Mouse (Mus musculus) monocyte, adult 5-6 weeks (primary cell): ENCODE results near the gene Pamr1. TPM values are rescaled to one million over a fixed set of nuclear protein-coding genes. Genes with fewer than 3 reads are reported as not detected.

Experiments used
- ATAC-seq: fragments of 153-309, 156-312 bp; replicated peaks from 2 replicates; pipeline ENCODE4 v1.8.0; 2017; ENCODE audit warnings: mild to moderate bottlenecking; ENCODE audit not compliant: low TSS enrichment, insufficient number of reproducible peaks, severe bottlenecking, poor library complexity, low FRiP score
- total RNA-seq: library from RNA; stranded (forward); fragments of 200-1000, 200-491, 200-594 nt; gene quantifications from 3 replicates; pipeline ENCODE4 v1.2.3, GENCODE M21; 2017

The Pamr1 gene
- total RNA-seq, result 0.78 to 1.0 TPM in 2 of 3 replicates, not detected in the other

- ATAC-seq, result no peak
Observed at GRCm38 (mm10) chr2:102549611-102550266, at the start of gene Pamr1. Pamr1 (plus strand) TSS chr2:102550012.

GRCm38 (mm10) chr2:102507633-102508032 lies 42.2 kb upstream of the Pamr1 start:
- no peak for ATAC-seq

DNA sequence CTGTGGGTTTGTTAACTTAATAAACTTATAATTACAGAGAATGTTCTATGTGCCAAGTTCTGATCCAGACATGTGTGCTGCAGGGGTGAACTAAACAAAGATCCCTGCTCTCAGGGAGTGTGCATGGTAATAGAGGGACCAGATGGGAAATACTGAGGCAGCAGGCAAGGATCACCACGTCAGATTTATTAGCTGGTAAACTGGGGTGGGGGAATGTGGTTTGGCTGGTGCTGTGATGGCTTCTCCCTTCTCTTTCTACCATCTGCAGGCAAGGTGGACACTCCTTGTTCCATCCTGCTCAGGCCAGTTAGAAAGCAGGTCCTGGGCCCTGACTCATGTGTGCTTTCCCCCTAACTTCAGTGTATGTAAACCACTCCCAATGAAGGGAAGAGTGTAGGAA lies 41.7 kb upstream of the Pamr1 start:
- no peak for ATAC-seq

- ATAC-seq, result no peak
Observed at GRCm38 (mm10) chr2:102519956-102520355, 29.9 kb upstream of the Pamr1 start.

GRCm38 (mm10) chr2:102527563-102527962 lies 22.2 kb upstream of the Pamr1 start:
- no peak for ATAC-seq

DNA sequence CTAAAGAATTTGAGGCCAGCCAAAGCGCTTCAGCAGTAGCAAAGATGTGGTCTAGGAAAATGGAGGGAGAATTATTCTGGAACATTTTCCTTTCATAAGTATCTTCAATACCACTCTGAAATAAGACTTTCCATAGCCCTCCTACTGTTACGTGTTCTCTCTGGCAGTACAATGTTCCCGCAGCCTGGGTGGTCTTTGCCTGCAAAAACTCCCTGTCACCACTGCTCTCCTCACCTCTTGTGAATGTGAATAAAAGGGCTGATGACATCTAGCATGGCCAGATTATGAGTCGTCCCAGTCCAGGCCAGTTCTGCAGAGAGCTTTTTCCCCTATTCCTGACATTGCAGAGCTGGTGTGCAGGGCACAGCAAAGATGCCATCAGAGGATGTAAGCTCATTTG lies 16.4 kb upstream of the Pamr1 start:
- ATAC-seq, result no peak

- ATAC-seq, result no peak
Observed at GRCm38 (mm10) chr2:102536766-102537165, 13.0 kb upstream of the Pamr1 start.

DNA sequence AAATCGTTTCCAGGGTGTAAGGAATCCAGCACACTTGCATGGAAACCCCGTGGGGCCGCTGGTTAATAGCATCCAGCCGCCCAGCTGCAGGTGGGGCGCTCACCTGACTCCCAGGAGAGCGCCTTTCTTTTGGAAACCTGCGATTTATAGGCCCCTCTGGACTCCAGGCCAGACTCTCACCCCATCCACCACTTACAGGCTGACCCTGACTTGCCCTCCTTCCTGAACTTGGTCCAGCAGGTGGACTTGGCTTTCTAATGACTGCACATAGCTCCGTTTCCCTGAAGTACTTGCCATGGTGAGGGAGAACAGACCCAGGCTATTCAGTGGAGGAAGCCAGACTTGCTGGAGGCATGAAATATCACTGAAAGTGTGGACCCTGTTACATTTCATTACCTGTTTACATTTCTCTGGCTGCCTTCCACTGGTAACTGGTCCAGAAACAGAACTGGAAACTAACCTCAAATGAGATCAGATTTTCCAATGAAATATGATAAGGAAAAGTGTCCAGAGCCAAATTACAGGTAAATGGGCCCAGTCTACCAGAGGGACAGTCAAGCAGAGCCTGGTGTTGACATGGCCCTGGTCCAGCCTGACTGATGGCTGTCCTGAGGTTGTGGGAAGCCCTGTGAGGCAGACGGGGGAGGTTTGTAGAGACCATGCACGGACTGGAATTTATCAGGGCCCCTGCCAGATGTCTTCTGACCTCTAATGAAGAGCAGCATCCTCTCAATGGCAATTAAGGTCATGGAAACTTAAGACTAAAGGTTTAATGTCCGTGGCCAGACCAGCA lies 9.2 kb upstream of the Pamr1 start:
- no peak for ATAC-seq

- ATAC-seq, result no peak
Observed at GRCm38 (mm10) chr2:102541404-102542125, 8.2 kb upstream of the Pamr1 start.

DNA sequence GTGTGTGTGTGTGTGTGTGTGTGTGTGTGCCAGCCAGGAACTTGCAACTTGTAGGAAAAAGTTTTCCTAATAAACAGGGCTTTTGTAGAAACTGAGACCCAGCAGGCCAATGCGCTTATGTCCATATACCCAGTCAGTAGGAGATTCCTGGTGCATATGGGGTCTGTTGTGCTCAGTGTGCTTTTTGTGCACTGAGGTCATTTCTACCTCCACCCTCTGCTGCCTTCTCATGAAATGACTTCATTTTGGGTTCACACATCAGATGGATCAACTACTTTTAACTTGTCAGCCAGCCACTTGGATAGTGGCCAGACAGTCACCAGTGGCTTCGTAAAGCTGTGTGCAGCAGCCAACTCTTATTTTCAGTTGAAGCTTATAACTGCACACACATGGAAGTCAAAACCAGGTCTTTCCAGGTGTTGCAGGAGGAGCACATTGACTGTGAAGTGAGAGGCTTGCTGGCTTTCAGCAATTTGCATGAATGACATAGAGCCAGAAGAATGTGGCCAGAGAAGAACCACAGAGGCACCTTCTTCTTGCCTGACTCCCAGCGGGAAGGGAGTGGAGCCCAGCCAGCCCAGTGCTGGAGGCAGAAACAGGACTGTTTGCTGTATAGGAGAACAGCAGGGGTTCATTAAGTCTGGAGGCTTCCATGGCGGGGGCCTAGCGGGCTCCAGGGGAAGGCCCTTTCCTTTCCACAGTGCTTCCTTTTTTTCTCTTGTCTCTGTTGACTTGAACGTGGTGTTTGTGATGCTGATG lies 5.7 kb upstream of the Pamr1 start:
- ATAC-seq, result no peak

- ATAC-seq, result no peak
Observed at GRCm38 (mm10) chr2:102550910-102551582, 1.2 kb downstream of the Pamr1 start.

GRCm38 (mm10) chr2:102551594-102551993 lies 1.8 kb downstream of the Pamr1 start:
- no peak for ATAC-seq

DNA sequence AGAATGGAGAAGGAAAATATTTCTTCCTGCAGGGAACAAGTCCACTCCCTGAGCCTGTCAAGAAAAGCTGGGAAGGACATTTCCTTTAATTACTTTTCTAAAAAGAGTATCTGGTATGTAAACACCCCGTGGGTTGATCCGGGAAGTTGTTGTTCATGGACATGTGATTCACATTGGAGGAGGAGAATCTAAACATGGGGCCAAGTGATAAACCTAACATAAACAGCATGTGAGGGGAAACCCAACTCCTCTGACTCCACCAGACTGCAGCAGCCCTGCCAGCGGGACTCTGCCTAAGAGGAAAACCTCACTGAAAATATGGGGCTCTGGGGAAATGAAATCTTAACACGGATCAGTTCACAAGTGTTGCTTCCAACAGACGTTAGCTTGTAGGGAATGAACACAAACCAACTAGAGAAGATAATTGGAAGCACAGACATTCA lies 2.3 kb downstream of the Pamr1 start:
- no peak for ATAC-seq

DNA sequence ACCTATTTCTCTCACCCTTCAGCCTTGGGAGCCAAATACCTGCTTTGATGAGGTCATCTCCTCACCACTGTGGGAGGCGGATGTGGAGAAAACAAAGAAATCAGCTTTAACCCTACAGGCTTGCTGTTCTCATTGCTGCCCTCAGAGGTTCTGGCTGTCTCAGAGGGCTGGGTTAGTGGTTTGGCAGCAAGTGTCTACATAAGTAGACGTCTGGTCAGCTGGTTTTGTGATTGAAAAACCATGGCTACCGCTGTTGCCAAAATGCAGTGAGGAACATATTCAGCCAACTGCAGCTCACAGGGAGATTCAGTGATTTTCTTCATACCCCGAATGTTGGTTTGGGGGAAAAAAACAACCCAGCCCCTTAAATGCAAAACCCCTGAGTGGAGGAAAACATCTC lies 7.3 kb downstream of the Pamr1 start:
- ATAC-seq, result no peak

GRCm38 (mm10) chr2:102558965-102559364 lies 9.2 kb downstream of the Pamr1 start:
- ATAC-seq, result no peak

- no peak for ATAC-seq
Observed at GRCm38 (mm10) chr2:102563848-102564247, 14.0 kb downstream of the Pamr1 start.

DNA sequence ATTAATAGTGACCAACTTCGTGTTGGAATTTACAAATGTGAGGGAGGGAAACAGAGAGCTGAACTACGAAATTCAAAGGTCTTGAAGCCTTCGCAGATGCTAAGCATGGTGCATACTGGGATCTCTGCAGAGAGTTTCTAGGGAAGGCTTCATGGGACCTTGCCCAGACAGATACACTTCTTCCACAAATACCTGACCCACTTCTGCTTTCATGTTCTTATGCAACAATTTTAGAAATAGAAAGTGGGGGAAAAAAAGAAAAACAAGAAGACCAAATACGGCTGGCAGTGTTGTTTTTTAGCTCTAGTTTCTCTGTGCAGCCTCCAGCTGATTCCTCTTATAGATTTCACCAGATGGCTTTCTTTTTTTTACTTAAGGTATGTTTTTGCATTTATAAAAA lies 29.4 kb downstream of the Pamr1 start:
- no peak for ATAC-seq

DNA sequence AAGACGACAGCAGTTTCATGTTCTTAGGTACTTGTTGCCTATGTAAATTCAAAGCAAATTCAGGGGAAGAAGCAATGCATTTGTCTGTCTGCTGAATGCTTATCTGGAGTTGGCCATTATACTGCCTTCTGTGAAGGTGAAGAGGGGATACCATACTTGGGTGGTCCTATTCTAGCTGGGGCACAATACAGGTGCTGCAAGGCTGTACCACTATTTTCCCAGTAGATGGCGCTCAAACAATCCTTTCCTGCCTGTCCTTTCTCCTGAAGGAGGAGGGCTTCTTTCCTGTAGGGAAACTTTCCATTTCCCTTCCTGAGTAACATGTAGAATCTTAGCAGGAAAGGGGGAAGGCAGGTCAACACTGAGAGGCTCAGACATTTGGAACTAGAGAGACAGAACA lies 40.2 kb downstream of the Pamr1 start:
- no peak for ATAC-seq
